Mouse (Mus musculus): ENCODE data around the gene Tpd52l2.
"Not testable (repeated sequence)": the region's sequence is repeated elsewhere in the genome, so short reads cannot be mapped to it uniquely, and the experiment has no call there.

Tpd52l2 gene

DNA sequence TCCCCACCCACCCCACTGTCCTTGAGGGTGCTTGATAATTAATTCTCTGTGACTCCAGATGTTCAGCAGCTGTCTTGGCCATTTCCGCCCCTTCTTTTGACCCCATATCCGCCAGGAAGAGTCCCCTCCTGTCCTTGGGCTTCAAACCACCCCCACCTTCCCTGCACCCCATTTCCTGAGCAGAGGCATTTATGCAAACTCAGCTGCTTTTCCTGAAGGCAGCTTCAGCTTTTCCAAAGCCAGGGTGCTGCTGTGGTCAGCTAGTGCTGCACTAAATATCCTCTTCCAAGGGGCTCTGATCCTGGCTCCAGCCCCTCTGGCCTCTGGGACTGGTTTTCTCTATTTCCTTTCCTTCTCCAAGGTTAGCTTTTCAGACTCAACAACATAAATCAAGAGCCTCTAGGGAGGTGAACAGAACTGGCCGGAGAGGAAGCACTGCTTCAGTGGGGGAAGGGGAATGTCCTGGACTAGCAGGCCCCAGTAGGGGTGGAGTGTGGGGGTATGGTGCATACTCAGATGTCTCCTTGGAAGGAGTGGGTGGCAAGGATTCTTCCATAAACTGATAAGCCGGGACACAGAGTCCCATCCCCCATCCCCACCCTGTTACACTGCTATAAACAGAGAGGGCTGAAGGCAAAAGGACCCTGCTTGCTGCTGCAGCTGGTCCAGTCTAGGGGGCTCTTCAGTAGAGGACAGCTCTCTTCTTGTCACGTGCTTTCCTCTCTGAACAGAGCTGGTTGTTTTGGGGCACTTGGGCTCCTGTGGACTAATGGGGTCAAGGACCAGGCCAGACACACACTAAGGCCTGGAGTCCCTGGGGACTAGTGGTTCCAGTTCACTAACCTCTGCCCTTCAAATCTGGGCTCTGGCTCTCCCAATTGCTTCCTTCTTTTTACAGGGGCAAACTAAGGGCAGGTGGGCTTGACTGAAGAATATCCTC, 9.3 kb upstream of the Tpd52l2 start:
- peak; percentile 73 to 86 for DNase-seq

GRCm38 (mm10) chr2:181491432-181492205, 5.3 kb upstream of the Tpd52l2 start:
- DNase-seq, result peak; percentile 50 to 61

GRCm38 (mm10) chr2:181492206-181492605, 4.7 kb upstream of the Tpd52l2 start:
- no peak for DNase-seq

- DNase-seq, result no peak
Observed at GRCm38 (mm10) chr2:181493156-181493927, 3.6 kb upstream of the Tpd52l2 start, which contains the start of gene Abhd16b. Abhd16b (plus strand) TSS chr2:181493206.

DNA sequence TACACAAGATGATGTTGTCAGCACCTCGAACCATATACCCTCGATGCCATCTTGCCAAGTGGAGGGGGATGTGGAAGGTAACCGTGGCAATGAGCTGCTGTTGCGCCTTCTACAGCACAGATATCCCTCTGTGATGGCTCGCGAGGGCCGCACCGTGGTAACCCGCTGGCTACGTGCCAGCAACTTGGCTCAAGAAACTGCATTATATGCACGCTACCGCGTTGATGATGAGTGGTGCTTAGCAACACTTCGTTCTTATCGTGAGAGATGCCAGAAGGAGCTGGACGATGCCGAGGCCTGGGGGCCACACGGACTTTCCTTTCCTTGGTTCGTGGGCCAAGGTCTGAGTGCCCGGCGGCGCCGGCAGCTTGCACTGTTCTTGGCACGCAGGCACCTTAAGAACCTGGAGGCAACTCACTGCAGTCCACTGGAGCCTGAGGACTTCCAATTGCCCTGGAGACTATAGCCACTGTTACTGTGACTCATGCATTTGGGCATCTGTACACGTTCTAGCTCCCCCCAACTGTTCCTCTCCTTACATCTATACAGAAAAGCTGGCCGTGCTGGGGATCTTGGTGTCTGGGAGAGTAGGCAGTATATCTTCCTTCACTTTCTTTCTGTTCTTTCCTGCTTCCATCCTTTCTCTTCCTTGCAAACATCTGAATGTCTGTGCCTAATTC, 2.5 kb upstream of the Tpd52l2 start:
- peak in 1 of 2 experiments; percentile 38 for DNase-seq

DNA sequence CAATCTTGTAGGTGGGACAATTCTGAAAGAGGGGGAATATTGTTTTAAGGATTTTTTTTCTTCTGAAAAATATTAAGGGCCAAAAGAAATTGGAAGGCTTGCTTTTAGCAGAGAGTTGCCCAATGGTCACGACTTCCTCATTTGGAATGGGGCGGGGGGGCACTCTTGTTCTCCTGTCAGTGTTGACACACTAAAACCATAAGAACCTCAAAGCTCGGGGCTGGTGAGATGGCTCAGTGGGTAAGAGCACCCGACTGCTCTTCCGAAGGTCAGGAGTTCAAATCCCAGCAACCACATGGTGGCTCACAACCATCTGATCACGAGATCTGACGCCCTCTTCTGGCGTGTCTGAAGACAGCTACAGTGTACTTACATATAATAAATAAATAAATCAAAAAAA, 1.1 kb upstream of the Tpd52l2 start:
- not testable (repeated sequence) for DNase-seq

DNA sequence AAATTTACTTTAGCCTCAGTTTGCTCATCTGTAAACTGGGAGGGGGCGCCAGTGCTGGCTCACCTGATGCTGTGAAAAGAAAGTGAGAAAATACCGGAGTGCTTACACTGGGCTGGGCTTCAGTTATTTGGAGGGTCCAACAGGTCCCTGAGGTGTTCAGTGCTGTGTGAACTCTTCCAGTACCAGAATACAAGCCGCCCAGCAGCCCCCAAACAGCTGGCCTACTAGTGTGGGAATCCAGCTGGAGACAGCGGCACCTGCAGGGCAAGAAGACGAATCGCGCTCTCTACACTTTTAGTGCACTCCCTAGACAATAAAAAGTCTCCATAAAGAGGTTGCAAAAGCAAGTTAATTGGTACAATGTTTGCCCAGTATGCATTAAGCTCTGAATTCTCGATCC, 661 bp upstream of the Tpd52l2 start:
- peak; percentile 69 to 82 for DNase-seq

DNA sequence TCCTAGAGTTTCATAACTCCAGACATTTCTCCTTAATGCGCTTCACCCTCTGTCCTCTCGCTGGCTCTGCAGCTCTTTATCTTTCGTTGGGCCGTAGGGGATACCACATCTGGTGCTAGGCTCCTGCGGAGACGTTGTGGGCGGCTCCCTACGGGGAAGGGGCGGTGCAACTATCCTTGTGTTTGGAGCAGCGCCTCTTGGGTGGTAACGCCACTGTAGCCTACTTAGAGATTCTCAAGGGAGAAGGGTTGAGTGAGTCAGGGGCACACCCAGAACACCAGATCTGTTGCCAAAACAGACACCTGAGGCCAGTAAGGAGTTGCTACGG, 570 bp downstream of the Tpd52l2 start:
- DNase-seq, result peak; percentile 72 to 85

GRCm38 (mm10) chr2:181498644-181499043, 1.7 kb downstream of the Tpd52l2 start:
- no peak for DNase-seq

GRCm38 (mm10) chr2:181509191-181509590, 12.2 kb downstream of the Tpd52l2 start:
- no peak for DNase-seq

GRCm38 (mm10) chr2:181511231-181511630, 14.3 kb downstream of the Tpd52l2 start:
- no peak for DNase-seq

- DNase-seq, result no peak
Observed at GRCm38 (mm10) chr2:181519201-181519600, 22.3 kb downstream of the Tpd52l2 start.

GRCm38 (mm10) chr2:181520118-181520935, 23.4 kb downstream of the Tpd52l2 start, which contains the start of gene Dnajc5:
Dnajc5 (plus strand) TSS chr2:181520485.
- DNase-seq, result peak; percentile 99 to 100

GRCm38 (mm10) chr2:181520936-181521227, 23.9 kb downstream of the Tpd52l2 start:
- DNase-seq, result no peak

DNA sequence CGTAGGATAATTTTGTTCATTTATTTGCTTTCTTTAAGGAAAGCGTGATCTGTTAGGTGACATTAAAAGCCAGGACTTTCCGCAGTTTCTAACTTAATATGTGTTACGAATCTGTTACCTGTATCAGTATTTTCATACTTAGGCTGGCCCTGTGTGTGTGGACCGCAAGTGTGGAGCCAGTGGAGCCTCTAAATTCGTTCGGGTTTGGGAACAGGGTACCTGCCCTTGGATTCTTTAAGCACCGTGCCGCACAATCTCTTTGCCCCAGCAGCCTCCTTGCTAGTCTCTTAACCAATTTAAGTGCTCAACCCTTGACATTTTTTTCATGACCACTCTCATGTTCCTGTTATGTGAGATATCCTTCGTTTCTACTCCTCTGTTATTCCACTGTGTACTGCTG, 24.5 kb downstream of the Tpd52l2 start:
- DNase-seq, result no peak

GRCm38 (mm10) chr2:181522811-181523210, 25.9 kb downstream of the Tpd52l2 start:
- peak; percentile 49 to 55 for DNase-seq

GRCm38 (mm10) chr2:181525526-181525925, 28.6 kb downstream of the Tpd52l2 start:
- no peak for DNase-seq

GRCm38 (mm10) chr2:181529076-181529475, 32.1 kb downstream of the Tpd52l2 start:
- DNase-seq, result no peak

- no peak for DNase-seq
Observed at GRCm38 (mm10) chr2:181532589-181532988, 35.6 kb downstream of the Tpd52l2 start.

DNA sequence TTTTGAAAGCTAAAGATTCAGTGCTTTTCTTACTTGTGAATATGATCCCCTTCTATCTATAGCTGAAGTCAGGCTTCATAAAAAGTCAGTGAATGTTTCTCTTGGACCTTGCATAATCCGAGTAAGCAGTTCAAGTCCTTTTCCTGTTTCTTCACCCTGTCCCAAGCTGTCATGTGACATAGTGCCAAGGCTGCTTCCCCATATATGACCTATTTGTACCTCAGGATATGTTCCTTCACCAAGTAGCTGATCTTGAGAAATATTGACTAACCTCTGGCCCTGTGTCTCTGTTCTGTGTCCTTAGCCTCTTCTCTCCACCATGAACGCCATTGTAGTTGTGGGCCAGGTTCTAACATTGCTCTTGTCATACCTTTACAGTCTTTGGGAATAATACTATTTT, 39.5 kb downstream of the Tpd52l2 start:
- no peak for DNase-seq

DNA sequence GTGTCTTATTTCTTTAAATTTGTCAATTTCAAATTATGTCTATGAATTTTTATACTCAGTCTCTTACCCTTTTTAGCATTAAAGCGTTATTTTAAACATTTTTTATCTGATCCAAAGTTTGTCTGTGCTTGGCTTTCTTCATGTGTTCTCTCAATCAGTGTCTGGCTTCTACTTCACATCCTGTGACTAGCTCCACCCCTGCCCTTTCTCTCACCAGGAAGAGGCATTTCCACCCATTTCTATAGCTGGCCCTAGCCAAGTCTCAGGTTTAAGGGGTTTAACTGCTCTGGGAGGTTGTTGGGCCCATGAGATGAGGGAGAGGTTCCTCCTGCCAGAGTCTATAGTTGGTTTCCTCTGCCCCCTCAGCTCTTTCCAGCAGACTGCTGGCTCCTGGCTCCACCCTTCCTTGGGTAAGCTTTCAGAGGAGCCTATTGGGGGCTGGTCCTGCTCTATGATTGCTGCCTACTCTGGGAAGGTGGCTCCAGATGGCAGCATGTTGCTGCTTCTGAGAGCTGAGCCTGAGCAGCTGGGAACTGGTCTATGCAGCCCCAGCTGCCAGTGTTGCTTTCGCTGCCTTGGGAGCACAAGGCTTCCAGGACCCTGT, 40.6 kb downstream of the Tpd52l2 start:
- peak; percentile 8 to 52 for DNase-seq

All from kidney, postnatal 25 days (tissue).